Mouse (Mus musculus) heart, embryonic 16.5 days (tissue): ENCODE results near the gene Map1s. TPM values are rescaled to one million over a fixed set of nuclear protein-coding genes. Genes with fewer than 3 reads are reported as not detected.

Experiments
- ATAC-seq: fragments of 200-750 bp; cut with Nextera tagmentation; replicated peaks from 2 replicates; pipeline ENCODE4 v1.8.0; 2017; ENCODE audit warnings: moderate number of reproducible peaks; ENCODE audit not compliant: insufficient read depth, low FRiP score; ENCODE audit errors: extremely low read depth
- H3K27ac ChIP-seq: fragments of 300-500 bp; sonication (generic); 2 replicates; pipeline ENCODE4 v1.5.1; 2014; ENCODE audit warnings: mild to moderate bottlenecking, low read length, control low read depth, moderate library complexity
- H3K27me3 ChIP-seq: fragments of 300-500 bp; sonication (generic); 2 replicates; pipeline ENCODE4 v1.6.1; 2014; ENCODE audit warnings: low read length, mixed read lengths; ENCODE audit not compliant: control insufficient read depth, insufficient read depth
- H3K36me3 ChIP-seq: fragments of 300-500 bp; sonication (generic); 2 replicates; pipeline ENCODE4 v1.6.1; 2014; ENCODE audit not compliant: control insufficient read depth, insufficient read depth
- H3K4me1 ChIP-seq: fragments of 300-500 bp; sonication (generic); 2 replicates; pipeline ENCODE4 v1.6.1; 2014; ENCODE audit warnings: low read length, mixed read lengths; ENCODE audit not compliant: control insufficient read depth, insufficient read depth
- H3K4me2 ChIP-seq: fragments of 300-500 bp; sonication (generic); 2 replicates; pipeline ENCODE4 v1.6.1; 2014; ENCODE audit warnings: low read depth, mild to moderate bottlenecking, control low read depth, low read length
- H3K4me3 ChIP-seq: fragments of 300-500 bp; sonication (generic); 2 replicates; pipeline ENCODE4 v1.5.1; 2014; ENCODE audit warnings: mild to moderate bottlenecking, control low read depth, low read length
- H3K9ac ChIP-seq: fragments of 300-500 bp; sonication (generic); 2 replicates; pipeline ENCODE4 v1.6.1; 2014; ENCODE audit warnings: low read length, control low read depth
- H3K9me3 ChIP-seq: fragments of 300-500 bp; sonication (generic); replicated peaks from 2 replicates; pipeline ENCODE4 v1.6.1; 2016; ENCODE audit warnings: low read length; ENCODE audit not compliant: control insufficient read depth
- WGBS: fragments of 180-500 bp; shearing (Covaris S2); extraction: QIAGEN DNeasy Blood & Tissue Kit; methylation state at CpG from one replicate; pipeline ENCODE4 v1.1.7; 2014; 5-methylcytosine and 5-hydroxymethylcytosine counted together
- polyA plus RNA-seq: library from polyadenylated mRNA; unstranded; fragments of >200 nt; fragmentation: Nextera tagmentation; extraction: Ambion mirVana; gene quantifications from 2 replicates; pipeline ENCODE4 v1.2.1, GENCODE M21; 2015

Gene Map1s
- 36.9 and 38.1 TPM in 2 replicates for polyA plus RNA-seq

DNA sequence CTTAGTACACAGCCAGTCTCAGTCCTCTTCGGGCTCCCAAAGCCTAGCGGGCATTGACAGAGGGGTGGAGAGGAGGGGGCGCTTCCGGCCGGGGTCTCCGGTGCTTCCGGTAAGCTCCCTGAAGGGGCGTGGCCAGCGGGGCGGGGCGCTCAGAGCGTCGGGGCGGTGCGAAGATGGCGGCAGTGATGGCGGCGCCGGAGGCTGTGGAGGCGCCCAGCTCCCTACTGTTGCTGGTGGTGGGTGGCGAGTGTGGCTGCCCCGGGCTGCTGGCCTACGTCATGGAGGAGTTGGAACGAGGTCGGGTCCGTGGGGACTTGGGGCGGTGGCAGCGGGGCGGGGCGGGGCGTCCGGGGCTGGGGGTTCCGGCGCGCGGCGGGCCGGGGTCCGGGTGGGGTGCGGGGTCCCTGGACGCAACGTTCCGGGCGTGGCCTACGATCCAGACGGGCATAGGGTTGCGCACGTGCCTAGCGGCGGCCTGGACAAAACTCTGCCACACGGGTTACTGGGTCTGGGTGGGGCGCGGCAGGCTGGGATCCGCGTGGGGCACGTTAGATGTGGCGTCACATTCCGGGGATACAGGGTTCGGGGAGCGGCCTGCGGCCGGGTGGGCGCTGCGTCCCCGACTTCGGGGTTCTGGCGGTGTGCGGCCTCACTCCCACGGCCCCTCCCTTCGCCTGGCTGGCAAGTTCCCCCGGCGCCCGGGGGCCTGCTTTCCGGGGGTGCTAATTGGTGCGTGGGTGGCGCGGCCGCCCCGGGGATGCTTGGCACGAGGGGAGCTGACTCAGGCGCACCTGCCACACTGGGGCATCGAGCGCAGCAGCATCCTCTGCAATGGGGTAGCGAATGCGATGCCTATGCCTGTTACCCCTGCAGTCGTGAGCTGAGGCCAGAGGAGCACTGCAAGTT is at the start of gene Map1s:
TSS of gene Map1s (plus strand) at position 102 of the 906 bp plus-strand sequence.
- peak within 1 kb of the TSS; percentile 92 for H3K9ac ChIP-seq
- peak within 1 kb of the TSS; percentile 85 for H3K4me3 ChIP-seq
- no peaks in the 10 kb centered on the region for H3K36me3 ChIP-seq
- peaks cover 4% of the 10 kb centered on the region for H3K27me3 ChIP-seq
- WGBS, result under 1% methylated on average over 79 of the region's 86 CpGs
- peak within 1 kb of the TSS; percentile 93 for H3K4me2 ChIP-seq
- H3K4me1 ChIP-seq, result peaks cover 14% of the 10 kb centered on the region
- peak; percentile 85 for ATAC-seq
- no peaks in the 10 kb centered on the region for H3K9me3 ChIP-seq
- peak within 1 kb of the TSS; percentile 82 for H3K27ac ChIP-seq

GRCm38 (mm10) chr8:70856028-70856427 is 49.7 kb upstream of the Map1s start:
- H3K27me3 ChIP-seq, result no peaks in the 10 kb centered on the region; the same call in 1 of the 2 replicates
- H3K4me1 ChIP-seq, result peaks cover 7% of the 10 kb centered on the region
- WGBS, result 62% methylated on average over 5 of the region's 5 CpGs
- H3K4me3 ChIP-seq, result no peak overlapping the region
- H3K36me3 ChIP-seq, result no peaks in the 10 kb centered on the region
- no peaks in the 10 kb centered on the region for H3K9me3 ChIP-seq
- no peak overlapping the region for H3K9ac ChIP-seq
- no peak for ATAC-seq
- no peak overlapping the region for H3K4me2 ChIP-seq
- H3K27ac ChIP-seq, result no peak overlapping the region

DNA sequence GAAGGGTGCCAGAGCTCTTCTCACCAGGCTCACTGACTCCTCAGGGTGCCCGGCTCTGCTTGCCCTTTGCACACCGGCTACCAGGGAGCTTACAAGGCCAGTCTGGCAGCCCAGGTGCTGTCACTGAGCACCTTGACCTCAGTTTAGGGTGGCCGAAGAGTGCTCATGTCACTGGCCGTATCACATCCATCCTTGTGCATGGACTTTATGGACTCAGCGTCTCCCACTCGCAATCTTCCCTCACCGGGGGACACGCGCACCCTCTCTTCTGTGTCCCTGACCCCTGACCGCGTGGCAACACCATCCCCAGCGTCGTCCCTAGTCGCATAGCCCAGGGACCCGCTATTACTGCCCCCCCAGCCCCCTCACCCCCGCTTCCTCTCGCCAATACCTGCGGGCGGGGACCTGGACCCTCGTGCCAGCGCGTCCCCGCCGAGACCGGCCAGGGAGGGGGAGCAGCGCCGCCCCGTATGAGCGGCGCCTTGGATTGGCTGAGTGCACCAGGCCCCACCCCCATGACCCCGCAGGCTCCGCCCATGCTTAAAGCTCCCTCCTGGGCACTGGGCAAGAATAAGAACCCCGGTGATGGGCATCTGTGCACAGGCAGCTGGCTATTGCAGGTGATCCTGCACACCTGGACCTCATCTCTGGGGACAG is 49.1 kb upstream of the Map1s start:
- Histone ChIP-seq H3K27me3 (peaks cover 5% of the 10 kb centered on the region), H3K9ac (peak overlapping the region; percentile 74), H3K4me2 (peak overlapping the region; percentile 86), H3K27ac (no peak overlapping the region), H3K36me3 (no peaks in the 10 kb centered on the region), H3K9me3 (no peaks in the 10 kb centered on the region), H3K4me3 (peak overlapping the region; percentile 55), H3K4me1 (peaks cover 7% of the 10 kb centered on the region)
- WGBS, result 9% methylated on average over 32 of the region's 33 CpGs
- peak; percentile 77 for ATAC-seq

- H3K27ac ChIP-seq, result no peak overlapping the region
- H3K27me3 ChIP-seq, result peaks cover 12% of the 10 kb centered on the region
- no peaks in the 10 kb centered on the region for H3K36me3 ChIP-seq
- peaks cover 7% of the 10 kb centered on the region for H3K4me1 ChIP-seq
- H3K4me2 ChIP-seq, result no peak overlapping the region
- H3K9me3 ChIP-seq, result no peaks in the 10 kb centered on the region
- WGBS, result 38% methylated on average over 4 of the region's 4 CpGs
- ATAC-seq, result no peak
- no peak overlapping the region for H3K9ac ChIP-seq
- no peak overlapping the region for H3K4me3 ChIP-seq
Observed at GRCm38 (mm10) chr8:70857516-70857915, 48.2 kb upstream of the Map1s start.

DNA sequence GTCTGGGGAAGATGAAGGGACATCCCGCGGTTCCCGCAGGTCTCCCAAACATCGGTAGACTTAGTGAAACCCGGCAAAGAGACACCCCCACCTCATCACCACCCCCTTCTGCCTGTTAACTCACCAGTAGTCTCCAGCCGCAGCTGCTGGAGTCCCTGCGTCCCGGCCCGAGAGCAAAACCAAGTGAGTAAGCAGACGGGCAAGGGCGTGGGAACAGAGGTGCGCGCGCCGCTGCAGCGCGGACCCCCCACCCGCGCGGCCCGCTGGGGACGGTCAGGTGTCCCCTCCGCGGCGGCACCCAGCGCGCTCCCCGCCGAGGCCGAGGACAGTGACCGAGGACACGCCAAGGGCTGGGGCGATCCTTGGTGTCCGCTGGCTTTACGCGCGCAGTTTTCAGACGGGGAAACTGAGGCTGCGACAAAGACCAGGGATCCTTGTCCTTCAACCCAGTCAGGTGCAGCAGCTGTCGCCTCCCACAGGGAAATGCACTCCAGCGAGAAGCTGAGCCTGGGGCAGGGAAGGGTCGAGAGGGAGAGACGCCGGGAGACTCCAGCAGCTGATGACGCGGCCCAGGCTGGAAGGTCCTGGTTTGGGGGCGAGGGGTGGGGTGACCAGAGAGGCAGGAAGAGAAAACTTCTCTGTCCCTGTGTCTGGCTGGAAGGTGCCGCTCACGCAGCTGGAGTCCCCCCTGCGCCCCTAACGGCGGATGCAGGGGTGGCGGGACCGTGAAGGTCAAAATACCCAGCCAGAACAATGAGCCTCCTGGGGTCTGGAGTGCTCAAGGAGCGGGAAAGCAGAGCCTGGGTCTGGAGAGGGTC is 42.7 kb upstream of the Map1s start, which contains the start of gene Kcnn1:
TSS of gene Kcnn1 (minus strand) at position 435 of the 818 bp plus-strand sequence.
- Histone ChIP-seq H3K9me3 (no peaks in the 10 kb centered on the region), H3K9ac (peak within 1 kb of the TSS; percentile 78), H3K36me3 (no peaks in the 10 kb centered on the region), H3K4me3 (peak within 1 kb of the TSS; percentile 65), H3K4me2 (peak within 1 kb of the TSS; percentile 79), H3K27me3 (peaks cover 19% of the 10 kb centered on the region), H3K4me1 (peaks cover 21% of the 10 kb centered on the region), H3K27ac (peak within 1 kb of the TSS; percentile 83)
- ATAC-seq, result no peak
- WGBS, result 1% methylated on average over 55 of the region's 55 CpGs

DNA sequence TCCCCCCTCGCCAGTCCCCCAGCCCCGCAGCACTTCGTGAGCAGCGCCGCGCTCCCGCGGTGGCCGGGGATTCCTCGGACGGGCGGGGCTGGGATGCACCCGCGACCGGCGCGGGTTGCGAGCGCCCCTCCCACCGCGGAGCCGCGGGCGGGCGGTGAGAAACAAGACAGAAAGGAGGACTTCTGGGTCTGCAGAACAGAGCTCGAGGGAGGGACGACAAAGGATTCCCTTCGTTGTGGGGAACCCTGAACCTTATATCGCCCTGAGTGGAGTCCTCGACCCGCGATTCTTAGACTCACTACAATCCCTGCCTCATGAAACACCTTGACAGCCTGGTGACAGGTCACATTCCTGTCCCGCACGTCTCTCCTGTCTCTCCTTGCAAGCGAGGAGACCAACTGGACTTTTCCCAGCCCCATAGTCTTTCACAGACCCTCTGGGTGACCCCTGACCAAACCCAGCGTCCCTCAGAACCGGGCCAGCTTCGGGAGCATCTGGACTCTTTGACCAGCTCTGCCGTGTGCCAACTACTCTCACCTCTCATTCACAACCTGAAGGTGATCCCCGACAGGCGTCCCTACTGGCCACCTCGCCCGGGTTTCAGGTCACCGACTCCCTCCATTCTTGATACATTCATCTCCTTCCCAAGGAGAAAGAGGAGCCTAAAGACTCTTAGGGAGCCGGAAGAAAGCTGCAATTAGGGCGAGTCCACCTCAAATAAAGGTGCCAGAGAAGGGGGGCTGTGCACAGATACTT is 41.6 kb upstream of the Map1s start:
- Histone ChIP-seq H3K4me2 (peak overlapping the region; percentile 79), H3K9me3 (no peaks in the 10 kb centered on the region), H3K36me3 (no peaks in the 10 kb centered on the region), H3K4me1 (peaks cover 30% of the 10 kb centered on the region), H3K27me3 (peaks cover 19% of the 10 kb centered on the region), H3K27ac (peak overlapping the region; percentile 83), H3K9ac (peak overlapping the region; percentile 78), H3K4me3 (peak overlapping the region; percentile 65)
- 1% methylated on average over 46 of the region's 46 CpGs for WGBS
- no peak for ATAC-seq

DNA sequence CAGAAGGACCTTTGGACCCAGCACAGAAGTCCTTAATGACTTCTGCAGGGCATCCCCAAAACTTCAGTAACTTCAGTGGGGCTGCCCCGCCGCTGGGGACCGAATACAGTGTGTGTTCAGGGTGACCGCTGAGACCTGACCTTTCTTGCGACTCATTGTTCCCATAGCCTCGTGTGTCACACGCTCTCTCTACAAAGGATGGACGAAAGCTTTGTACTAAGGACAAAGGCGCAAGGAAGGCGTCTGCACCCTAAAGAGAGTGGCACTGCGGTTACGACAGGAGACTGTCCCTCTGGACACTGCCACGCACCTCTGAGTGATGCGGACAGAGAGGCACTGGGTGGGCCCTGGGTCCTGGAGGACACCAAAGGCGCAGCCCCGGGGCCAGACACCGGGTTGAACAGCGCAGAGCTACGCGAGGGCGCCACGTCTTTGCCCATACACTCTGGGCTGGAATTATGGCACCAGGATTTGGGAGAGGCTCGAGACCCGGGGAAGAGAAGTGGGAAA is 41.0 kb upstream of the Map1s start:
- Histone ChIP-seq H3K4me3 (peak overlapping the region; percentile 65), H3K4me1 (peaks cover 33% of the 10 kb centered on the region), H3K9me3 (no peaks in the 10 kb centered on the region), H3K9ac (peak overlapping the region; percentile 73), H3K27me3 (peaks cover 19% of the 10 kb centered on the region), H3K27ac (peak overlapping the region; percentile 83), H3K36me3 (no peaks in the 10 kb centered on the region), H3K4me2 (peak overlapping the region; percentile 79)
- ATAC-seq, result peak; percentile 8; the same call in 1 of the 2 replicates
- WGBS, result 2% methylated on average over 24 of the region's 24 CpGs
